Mouse (Mus musculus) MEL (cell line): ENCODE data around the gene Purb. TPM values are rescaled to one million over a fixed set of nuclear protein-coding genes. Genes with fewer than 3 reads are reported as not detected.

ENCODE experiments used
- DNase-seq: peaks from one replicate; pipeline ENCODE4 v3.0.0; 2011; ENCODE audit warnings: low read depth, low spot score
- H3K27ac ChIP-seq: 2 replicates; pipeline ENCODE4 v1.5.1; 2012; ENCODE audit warnings: low read depth, mild to moderate bottlenecking, control low read depth, low read length, moderate library complexity; ENCODE audit not compliant: control insufficient read depth
- H3K27me3 ChIP-seq, 2 experiments: fragments of 150-350 bp in 1 of 2; sonication (generic) in 1 of 2; 2 replicates each; pipeline ENCODE4 v1.6.1; 2012; ENCODE audit warnings: low read length in 2 of 2, mild to moderate bottlenecking in 2 of 2, improper control_type of control experiment in 1 of 2, moderate library complexity in 1 of 2; ENCODE audit not compliant: insufficient read depth in 2 of 2, control insufficient read depth in 1 of 2
- H3K36me3 ChIP-seq, 2 experiments: 2 replicates each; pipeline ENCODE4 v1.6.1; 2012 to 2014; ENCODE audit warnings: low read length in 2 of 2, improper control_type of control experiment in 1 of 2, inconsistent platforms in 1 of 2, mild to moderate bottlenecking in 1 of 2; ENCODE audit not compliant: insufficient read depth in 2 of 2, control insufficient read depth in 1 of 2
- H3K4me1 ChIP-seq, 2 experiments: fragments of 150-350 bp in 1 of 2; sonication (generic) in 1 of 2; 2 replicates each; pipeline ENCODE4 v1.6.1; 2012; ENCODE audit warnings: low read length in 2 of 2, improper control_type of control experiment in 1 of 2, mild to moderate bottlenecking in 1 of 2; ENCODE audit not compliant: insufficient read depth in 2 of 2, control insufficient read depth in 1 of 2
- H3K4me3 ChIP-seq, 2 experiments: fragments of 150-350 bp in 1 of 2; sonication (generic) in 1 of 2; 2 replicates each; pipeline ENCODE4 v1.5.1; 2012; ENCODE audit warnings: low read depth in 2 of 2, low read length in 2 of 2, mild to moderate bottlenecking in 2 of 2, moderate library complexity in 2 of 2, control low read depth in 1 of 2, improper control_type of control experiment in 1 of 2; ENCODE audit not compliant: control insufficient read depth in 1 of 2, insufficient read depth in 1 of 2
- H3K79me2 ChIP-seq: 2 replicates; pipeline ENCODE4 v1.6.1; 2012; ENCODE audit warnings: mild to moderate bottlenecking, low read length, moderate library complexity; ENCODE audit not compliant: control insufficient read depth, poor library complexity, insufficient read depth
- H3K9ac ChIP-seq: 2 replicates; pipeline ENCODE4 v1.6.1; 2012; ENCODE audit warnings: low read depth, mild to moderate bottlenecking, control low read depth, low read length, moderate library complexity; ENCODE audit not compliant: control insufficient read depth, poor library complexity, severe bottlenecking
- H3K9me3 ChIP-seq: fragments of 150-350 bp; sonication (generic); replicated peaks from 2 replicates; pipeline ENCODE4 v1.6.1; 2012; ENCODE audit warnings: mild to moderate bottlenecking, low read length, improper control_type of control experiment, moderate library complexity; ENCODE audit not compliant: insufficient read depth
- BHLHE40 ChIP-seq: IDR thresholded peaks from 2 replicates; pipeline ENCODE4 v1.6.1; 2012; ENCODE audit warnings: low read depth, mild to moderate bottlenecking, inconsistent platforms, low read length, improper control_type of control experiment, borderline replicate concordance
- CHD2 ChIP-seq: IDR thresholded peaks from 2 replicates; pipeline ENCODE4 v1.6.1; 2011; ENCODE audit warnings: low read length, improper control_type of control experiment
- ELF1 ChIP-seq: IDR thresholded peaks from 2 replicates; pipeline ENCODE4 v1.6.1; 2014; ENCODE audit warnings: low read depth, mild to moderate bottlenecking, inconsistent platforms, low read length, improper control_type of control experiment, moderate library complexity
- ETS1 ChIP-seq: IDR thresholded peaks from 2 replicates; pipeline ENCODE4 v1.6.1; 2012; ENCODE audit warnings: low read depth, mild to moderate bottlenecking, inconsistent platforms, low read length, improper control_type of control experiment, moderate library complexity
- GATA1 ChIP-seq: IDR thresholded peaks from 2 replicates; pipeline ENCODE4 v1.6.1; 2011; ENCODE audit warnings: low read depth, low read length, improper control_type of control experiment
- HCFC1 ChIP-seq: IDR thresholded peaks from 2 replicates; pipeline ENCODE4 v1.6.1; 2012; ENCODE audit warnings: low read depth, mild to moderate bottlenecking, inconsistent platforms, low read length, improper control_type of control experiment, moderate library complexity
- KAT2A ChIP-seq: conservative IDR thresholded peaks from 2 replicates; pipeline ENCODE4 v1.6.1; 2012; ENCODE audit warnings: low read depth, low read length, improper control_type of control experiment, inconsistent platforms
- MAZ ChIP-seq: IDR thresholded peaks from 2 replicates; pipeline ENCODE4 v1.6.1; 2012; ENCODE audit warnings: low read depth, mild to moderate bottlenecking, inconsistent platforms, low read length, improper control_type of control experiment
- MEF2A ChIP-seq: IDR thresholded peaks from 2 replicates; pipeline ENCODE4 v1.6.1; 2014; ENCODE audit warnings: low read depth, mild to moderate bottlenecking, inconsistent platforms, low read length, improper control_type of control experiment; ENCODE audit not compliant: poor library complexity, insufficient replicate concordance, severe bottlenecking; ENCODE audit errors: extremely low read depth
- MYB ChIP-seq: IDR thresholded peaks from 2 replicates; pipeline ENCODE4 v1.6.1; 2011; ENCODE audit warnings: mild to moderate bottlenecking, low read depth, low read length, improper control_type of control experiment
- MYC ChIP-seq: IDR thresholded peaks from 2 replicates; pipeline ENCODE4 v1.6.1; 2011; ENCODE audit warnings: low read depth, mild to moderate bottlenecking, low read length, improper control_type of control experiment, moderate library complexity
- NELFE ChIP-seq: IDR thresholded peaks from 2 replicates; pipeline ENCODE4 v1.6.1; 2011; ENCODE audit warnings: low read depth, low read length, improper control_type of control experiment
- POLR2A ChIP-seq, 2 experiments: IDR thresholded peaks; 2 replicates each; pipeline ENCODE4 v1.6.1; 2011 to 2012; ENCODE audit warnings: low read length in 2 of 2, mild to moderate bottlenecking in 2 of 2, control low read depth in 1 of 2, improper control_type of control experiment in 1 of 2, low read depth in 1 of 2, moderate library complexity in 1 of 2; ENCODE audit not compliant: control insufficient read depth in 1 of 2, insufficient read depth in 1 of 2, poor library complexity in 1 of 2
- POLR2AphosphoS2 ChIP-seq: IDR thresholded peaks from 2 replicates; pipeline ENCODE4 v1.6.1; 2011; ENCODE audit warnings: low read length, improper control_type of control experiment
- POLR2AphosphoS5 ChIP-seq: IDR thresholded peaks from 2 replicates; pipeline ENCODE4 v1.6.1; 2012; ENCODE audit warnings: low read depth, borderline replicate concordance, mild to moderate bottlenecking, inconsistent platforms, low read length, moderate library complexity, mixed read lengths
- SIN3A ChIP-seq: IDR thresholded peaks from 2 replicates; pipeline ENCODE4 v1.6.1; 2012; ENCODE audit warnings: low read length, improper control_type of control experiment, inconsistent platforms
- SMC3 ChIP-seq: IDR thresholded peaks from 2 replicates; pipeline ENCODE4 v1.6.1; 2011; ENCODE audit warnings: low read depth, low read length, improper control_type of control experiment
- TAL1 ChIP-seq: IDR thresholded peaks from 2 replicates; pipeline ENCODE4 v1.6.1; 2012; ENCODE audit warnings: mild to moderate bottlenecking, inconsistent platforms, low read length, moderate library complexity, mixed read lengths
- TBP ChIP-seq: IDR thresholded peaks from 2 replicates; pipeline ENCODE4 v1.8.0; 2011; ENCODE audit warnings: low read depth, low read length, improper control_type of control experiment
- TCF12 ChIP-seq: IDR thresholded peaks from 2 replicates; pipeline ENCODE4 v1.6.1; 2014; ENCODE audit warnings: low read depth, mild to moderate bottlenecking, inconsistent platforms, low read length, improper control_type of control experiment, moderate library complexity
- USF1 ChIP-seq: IDR thresholded peaks from 2 replicates; pipeline ENCODE4 v1.6.1; 2014; ENCODE audit warnings: low read depth, mild to moderate bottlenecking, inconsistent platforms, low read length, improper control_type of control experiment, moderate library complexity
- ZMIZ1 ChIP-seq: IDR thresholded peaks from 2 replicates; pipeline ENCODE4 v1.6.1; 2012; ENCODE audit warnings: low read depth, mild to moderate bottlenecking, inconsistent platforms, low read length, improper control_type of control experiment, moderate library complexity
- polyA plus RNA-seq, 2 experiments: library from polyadenylated mRNA; stranded (reverse) in 1 of 2; unstranded in 1 of 2; fragments of >175 nt in 1 of 2; fragments of >200 nt in 1 of 2; gene quantifications; 2 replicates each; pipeline versions ENCODE4 v1.2.1 to v1.2.4; 2012; ENCODE audit warnings: low replicate concordance in 2 of 2, low read depth in 1 of 2; ENCODE audit not compliant: insufficient read length in 2 of 2, insufficient read depth in 1 of 2, missing spikeins in 1 of 2
- total RNA-seq: library from RNA; depleted of rRNA; stranded (reverse); fragments of 300-350 nt; gene quantifications from 2 replicates; pipeline ENCODE4 v1.2.3, GENCODE M21; 2012

Purb gene
- total and polyA plus RNA-seq, 3 experiments, result 23.1 to 33.9 (median 32.7) TPM

GRCm38 (mm10) chr11:6436442-6436841, 39.3 kb downstream of the Purb start (continued):
- TF ChIP-seq HCFC1, result no peak

DNA sequence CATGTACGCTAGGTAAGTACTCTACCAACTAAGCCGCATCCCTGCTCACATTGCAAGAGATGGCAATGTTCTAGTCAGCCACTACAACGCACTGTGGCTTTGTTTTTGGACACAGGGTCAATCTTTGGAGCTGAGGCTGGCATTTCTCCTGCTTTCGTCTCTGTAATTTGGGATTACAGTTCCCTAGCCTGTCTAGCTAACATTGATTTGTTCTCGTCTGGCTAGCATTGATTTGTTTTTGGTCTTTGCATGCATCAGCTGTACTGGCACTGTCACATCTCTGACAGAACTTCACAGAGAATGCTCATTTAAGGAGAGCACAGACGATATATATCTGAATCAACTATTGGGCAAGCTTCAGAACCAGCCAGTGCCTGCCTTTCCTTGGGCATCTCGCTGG, 45.5 kb downstream of the Purb start:
- H3K27me3 ChIP-seq, result no peaks in the 10 kb centered on the region
- H3K4me3 ChIP-seq, result no peak overlapping the region
- no peak for TF ChIP-seq USF1
- no peak for TF ChIP-seq ZMIZ1
- TF ChIP-seq KAT2A, result no peak
- no peak for TF ChIP-seq POLR2AphosphoS5
- TF ChIP-seq TAL1, result no peak
- TF ChIP-seq ETS1, result no peak
- TF ChIP-seq ELF1, result no peak
- TF ChIP-seq, all 39 proteins: peak for 0
- Histone ChIP-seq H3K9ac (no peak overlapping the region), H3K79me2 (no peaks in the 10 kb centered on the region), H3K4me1 (no peaks in the 10 kb centered on the region), H3K9me3 (no peaks in the 10 kb centered on the region), H3K27ac (no peak overlapping the region), H3K36me3 (peaks cover 0 to 10% of the 10 kb centered on the region in 2 experiments; a peak in 2 of 4 replicates)
- no peak for DNase-seq

DNA sequence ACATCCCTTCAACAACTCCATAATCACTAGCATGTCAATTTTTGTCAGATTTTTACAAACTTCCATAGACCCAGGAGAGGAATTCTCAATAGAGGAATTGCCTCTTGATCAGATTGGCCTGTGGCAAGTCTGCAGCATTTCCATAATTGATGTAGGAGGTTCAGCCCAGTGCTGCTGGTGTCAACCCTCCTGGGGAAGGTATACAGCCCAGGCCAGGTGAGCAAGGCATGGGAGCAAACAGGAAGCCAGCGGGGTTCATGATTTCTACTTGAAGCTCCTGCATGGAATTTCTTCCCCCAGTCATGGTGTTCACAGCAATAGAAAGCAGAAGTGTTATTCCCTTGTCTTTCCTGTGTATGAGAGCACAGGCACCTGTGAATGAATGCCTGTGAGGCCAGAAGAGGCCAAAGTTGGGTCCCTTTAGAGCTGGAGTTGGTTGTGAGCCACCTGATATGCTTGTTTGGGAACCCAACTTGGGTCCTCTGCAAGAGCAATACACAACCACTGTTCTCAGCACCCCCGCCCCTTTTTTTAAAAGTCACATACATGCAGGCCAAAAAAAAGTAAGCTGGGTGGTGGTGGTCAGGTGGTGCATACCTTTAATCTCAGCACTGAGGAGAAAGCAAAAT, 54.9 kb downstream of the Purb start:
- TF ChIP-seq ELF1 (no peak), MAZ (no peak), CHD2 (peak; percentile 4; the same call in 1 of the 2 replicates), SIN3A (no peak; the same call in 1 of the 2 replicates), ZMIZ1 (no peak; the same call in none of the 2 replicates), NELFE (peak; percentile 30; the same call in 1 of the 2 replicates), BHLHE40 (0 out of 2 replicates have a peak, but pooled peaks have one; percentile 21), ETS1 (0 out of 2 replicates have a peak, but pooled peaks have one; percentile 9), USF1 (peak; percentile 39; the same call in 1 of the 2 replicates), TCF12 (no peak), MYC (no peak), SMC3 (peak; percentile 3; the same call in 1 of the 2 replicates), POLR2AphosphoS2 (peak; percentile 71), GATA1 (no peak), TBP (0 out of 2 replicates have a peak, but pooled peaks have one; percentile 17), KAT2A (no peak), MEF2A (no peak), POLR2A (IDR thresholded peaks at IDR 0.05; ENCODE audit: control insufficient read depth in 1 of 2, insufficient read depth in 1 of 2, low read depth in 1 of 2, low read length in 2 of 2, poor library complexity in 1 of 2) (peak in 1 of 2 experiments; percentile 41; a peak in 2 of 4 replicates), MYB (no peak)
- Histone ChIP-seq H3K4me1 (peaks cover 4 to 6% of the 10 kb centered on the region in 2 experiments; a peak in 2 of 4 replicates), H3K27ac (no peak overlapping the region), H3K36me3 (peaks cover 25 to 26% of the 10 kb centered on the region in 2 experiments), H3K79me2 (peaks cover 22% of the 10 kb centered on the region), H3K9me3 (no peaks in the 10 kb centered on the region), H3K4me3 (no peak overlapping the region), H3K9ac (no peak overlapping the region), H3K27me3 (no peaks in the 10 kb centered on the region)
- peak; percentile 78 for DNase-seq
